ENCODE assay signal across 11 mouse cellular contexts in genomic region chr5:32120901-32121376, GRCm38 (mm10). TPM values are rescaled to one million over a fixed set of nuclear protein-coding genes. Genes with fewer than 3 reads are reported as not detected.
DNase-seq lines count a peak whose midpoint lies in the region; ATAC-seq and TF ChIP-seq lines count a peak whose summit lies in the region.
"Had no signal": no experiment of that assay in that cellular context is flagged by ENCODE, and none has a peak within 500 bp of the region (broad histone marks: within the 10 kb centered on the region; RNA-seq: fewer than 3 reads in every experiment).

No protein-coding gene starts in this region.

- H3K4me2 ChIP-seq in intestine, embryonic 16.5 days (ENCODE audit: low read depth, low read length): peak overlapping the region; percentile 1; the same call in 1 of the 2 replicates
- H3K4me2 ChIP-seq in stomach, embryonic 14.5 days (replicated peaks; ENCODE audit: low read depth, low read length): no peak overlapping the region
- H3K4me2 ChIP-seq: lung, embryonic 14.5 days; midbrain, embryonic 12.5 days had no signal

- H3K27me3 ChIP-seq in embryonic facial prominence, embryonic 10.5 days (replicated peaks; ENCODE audit: low read depth, poor library complexity, severe bottlenecking): peaks cover 11% of the 10 kb centered on the region
- no peaks in the 10 kb centered on the region for H3K27me3 ChIP-seq in intestine, embryonic 16.5 days (replicated peaks; ENCODE audit: control insufficient read depth, insufficient read depth, low read length)
- H3K27me3 ChIP-seq in stomach, embryonic 14.5 days (ENCODE audit: control insufficient read depth, insufficient read depth, low read length): no peaks in the 10 kb centered on the region

- H3K36me3 ChIP-seq in embryonic facial prominence, embryonic 10.5 days (replicated peaks): no peaks in the 10 kb centered on the region
- no peaks in the 10 kb centered on the region for H3K36me3 ChIP-seq in intestine, embryonic 16.5 days (ENCODE audit: control insufficient read depth, insufficient read depth, low read length)
- no peaks in the 10 kb centered on the region for H3K36me3 ChIP-seq in stomach, embryonic 14.5 days (ENCODE audit: control insufficient read depth, insufficient read depth, low read length)
- H3K36me3 ChIP-seq: midbrain, embryonic 12.5 days had no signal

- no peaks in the 10 kb centered on the region for H3K4me1 ChIP-seq in lung, adult 2 months (ENCODE audit: control insufficient read depth, insufficient read depth, low read length)
- peaks cover 17% of the 10 kb centered on the region for H3K4me1 ChIP-seq in embryonic facial prominence, embryonic 10.5 days
- H3K4me1 ChIP-seq in intestine, embryonic 16.5 days (ENCODE audit: control insufficient read depth, insufficient read depth, low read length): 0 out of 2 replicates have a peak, but pooled peaks cover 6% of the 10 kb centered on the region
- no peaks in the 10 kb centered on the region; the same call in 1 of the 2 replicates for H3K4me1 ChIP-seq in stomach, embryonic 14.5 days (ENCODE audit: control insufficient read depth, insufficient read depth, low read length)

- no peaks in the 10 kb centered on the region for H3K9me3 ChIP-seq in embryonic facial prominence, embryonic 10.5 days
- no peaks in the 10 kb centered on the region for H3K9me3 ChIP-seq in intestine, embryonic 16.5 days (ENCODE audit: control insufficient read depth, low read length)
- no peaks in the 10 kb centered on the region for H3K9me3 ChIP-seq in stomach, embryonic 14.5 days (ENCODE audit: control insufficient read depth, low read depth, low read length)
- H3K9me3 ChIP-seq: midbrain, embryonic 12.5 days had no signal

- 46% methylated on average over 11 of the region's 11 CpGs for WGBS in lung, adult 2 months
- WGBS in embryonic facial prominence, embryonic 10.5 days: 45% methylated on average over 11 of the region's 11 CpGs
- 39% methylated on average over 11 of the region's 11 CpGs for WGBS in intestine, embryonic 16.5 days
- WGBS in stomach, embryonic 14.5 days: 41% methylated on average over 11 of the region's 11 CpGs

- no peak for TF ChIP-seq CTCF in lung, adult 2 months (IDR thresholded peaks at IDR 0.05; ENCODE audit: insufficient read depth, low read length)

- peak overlapping the region; percentile 54; the same call in 1 of the 2 replicates for H3K27ac ChIP-seq in embryonic facial prominence, embryonic 10.5 days (replicated peaks)
- no peak overlapping the region for H3K27ac ChIP-seq in intestine, embryonic 16.5 days (ENCODE audit: low read length)
- peak overlapping the region; percentile 53; the same call in 1 of the 2 replicates for H3K27ac ChIP-seq in stomach, embryonic 14.5 days (ENCODE audit: low read length)
- H3K27ac ChIP-seq: midbrain, embryonic 12.5 days had no signal

- H3K9ac ChIP-seq in intestine, embryonic 16.5 days (ENCODE audit: low read depth, low read length): no peak overlapping the region
- H3K9ac ChIP-seq in stomach, embryonic 14.5 days (replicated peaks; ENCODE audit: low read depth, low read length): no peak overlapping the region
- H3K9ac ChIP-seq: lung, embryonic 14.5 days; midbrain, embryonic 12.5 days had no signal

- peak; percentile 61 to 79 for DNase-seq in lung, adult 18-20 months
- DNase-seq in lung, adult 2 months: no peak
- peak; percentile 44 for DNase-seq in embryonic facial prominence, embryonic 10.5 days (ENCODE audit: low spot score)
- DNase-seq in frontal cortex, postnatal 10 days (ENCODE audit: low spot score in 2 of 2): no peak
- no peak for DNase-seq in cerebellum, adult 9-11 months
- DNase-seq: cerebellum, postnatal 10 days; heart, postnatal 10 days; lung, embryonic 14.5 days had no signal

- ATAC-seq in intestine, embryonic 16.5 days: peak; percentile 75
- peak; percentile 50; the same call in 1 of the 2 replicates for ATAC-seq in stomach, embryonic 14.5 days (ENCODE audit: insufficient number of reproducible peaks, insufficient read depth, low FRiP score, low read depth)

- TF ChIP-seq POLR2A in lung, adult 2 months (IDR thresholded peaks at IDR 0.05; ENCODE audit: borderline replicate concordance, extremely low read depth, low read depth, low read length): no peak

- H3K4me3 ChIP-seq in lung, adult 2 months (replicated peaks; ENCODE audit: extremely low read depth, low read depth, low read length): no peak overlapping the region
- no peak overlapping the region for H3K4me3 ChIP-seq in embryonic facial prominence, embryonic 10.5 days
- no peak overlapping the region for H3K4me3 ChIP-seq in intestine, embryonic 16.5 days (ENCODE audit: low read length)
- H3K4me3 ChIP-seq in stomach, embryonic 14.5 days (ENCODE audit: low read depth, low read length): no peak overlapping the region
- H3K4me3 ChIP-seq: midbrain, embryonic 12.5 days had no signal

RNA-seq across cellular contexts. Expression of gene Fosl2, which starts 14.7 kb away (rescaled TPM):
- polyA plus RNA-seq in lung, adult 2 months (2012; rRNA removed): 22.6 and 25.2 TPM in 2 replicates
- 0.50 and 0.67 TPM in 2 replicates for polyA plus RNA-seq in embryonic facial prominence, embryonic 10.5 days (2016; fragmentation: Nextera tagmentation; extraction: Ambion mirVana)
- 5.7 and 6.5 TPM in 2 replicates for polyA plus RNA-seq in intestine, embryonic 16.5 days (2015; fragmentation: Nextera tagmentation; extraction: Ambion mirVana)
- 15.8 and 16.5 TPM in 2 replicates for polyA plus RNA-seq in stomach, embryonic 14.5 days (2014; fragmentation: Nextera tagmentation; extraction: Ambion mirVana)

Comparison
In these comparisons a context has a peak if more than half of its experiments do, and no peak if none do; other contexts are left out.
1. DNase-seq: peak in lung, adult 18-20 months (2 of 2) and embryonic facial prominence, embryonic 10.5 days (single experiment); none in lung, adult 2 months (single experiment), frontal cortex, postnatal 10 days (0 of 2) and cerebellum, adult 9-11 months (single experiment).